ENCODE assay signal across 8 mouse cellular contexts in genomic region chr14:78307286-78308237, GRCm38 (mm10). TPM values are rescaled to one million over a fixed set of nuclear protein-coding genes. Genes with fewer than 3 reads are reported as not detected.
DNase-seq lines count a peak whose midpoint lies in the region; ATAC-seq and TF ChIP-seq lines count a peak whose summit lies in the region.

Gene Tnfsf11 (minus strand): TSS chr14:78308043.

- no peak for TF ChIP-seq POLR2A in ES-Bruce4 (IDR thresholded peaks at IDR 0.05; ENCODE audit: insufficient read depth, low read length)
- peak; percentile 44; the same call in 1 of the 2 replicates for TF ChIP-seq POLR2A in embryonic fibroblast, embryonic 13.5 days (IDR thresholded peaks at IDR 0.05; ENCODE audit: low read depth, low read length)

- peak; percentile 57 for ATAC-seq in heart, embryonic 12.5 days (ENCODE audit: insufficient number of reproducible peaks, low FRiP score)
- no peak for ATAC-seq in intestine, embryonic 16.5 days
- peak; percentile 61 for ATAC-seq in neural tube, embryonic 12.5 days (ENCODE audit: low FRiP score, low read depth)

- peak within 1 kb of the TSS; percentile 89 for H3K4me2 ChIP-seq in heart, embryonic 12.5 days
- peak within 1 kb of the TSS; percentile 82 for H3K4me2 ChIP-seq in intestine, embryonic 16.5 days (ENCODE audit: low read depth, low read length)
- H3K4me2 ChIP-seq in neural tube, embryonic 12.5 days (replicated peaks): peak within 1 kb of the TSS; percentile 93

- DNase-seq in heart, adult 8-10 months (ENCODE audit: low spot score): no peak
- DNase-seq in right cerebral cortex, postnatal 14 days: no peak
- no peak for DNase-seq in right cerebral cortex, postnatal 36 days (ENCODE audit: low spot score in 2 of 2)

- TF ChIP-seq CTCF in ES-Bruce4 (IDR thresholded peaks at IDR 0.05; ENCODE audit: low read depth, low read length): no peak
- TF ChIP-seq CTCF in embryonic fibroblast, embryonic 13.5 days (IDR thresholded peaks at IDR 0.05; ENCODE audit: borderline replicate concordance, insufficient read depth, low read length): no peak

- H3K9me3 ChIP-seq in heart, embryonic 12.5 days (replicated peaks): no peaks in the 10 kb centered on the region
- H3K9me3 ChIP-seq in ES-Bruce4 (replicated peaks; ENCODE audit: control insufficient read depth, insufficient read depth, low read length, poor library complexity, severe bottlenecking): no peaks in the 10 kb centered on the region
- no peaks in the 10 kb centered on the region for H3K9me3 ChIP-seq in intestine, embryonic 16.5 days (ENCODE audit: control insufficient read depth, low read length)
- no peaks in the 10 kb centered on the region for H3K9me3 ChIP-seq in neural tube, embryonic 12.5 days

- TF ChIP-seq EP300 in ES-Bruce4 (IDR thresholded peaks at IDR 0.05; ENCODE audit: insufficient read depth, low read depth, low read length): no peak

- peaks cover 11% of the 10 kb centered on the region for H3K4me1 ChIP-seq in heart, embryonic 12.5 days (replicated peaks)
- no peaks in the 10 kb centered on the region for H3K4me1 ChIP-seq in ES-Bruce4 (ENCODE audit: control insufficient read depth, insufficient read depth, low read length)
- H3K4me1 ChIP-seq in embryonic fibroblast, embryonic 13.5 days (ENCODE audit: control insufficient read depth, insufficient read depth, low read length): peaks cover 3% of the 10 kb centered on the region; the same call in 1 of the 2 replicates
- 0 out of 2 replicates have a peak, but pooled peaks cover 2% of the 10 kb centered on the region for H3K4me1 ChIP-seq in intestine, embryonic 16.5 days (ENCODE audit: control insufficient read depth, insufficient read depth, low read length)
- peaks cover 6% of the 10 kb centered on the region for H3K4me1 ChIP-seq in neural tube, embryonic 12.5 days

- H3K36me3 ChIP-seq in heart, embryonic 12.5 days: no peaks in the 10 kb centered on the region
- H3K36me3 ChIP-seq in ES-Bruce4 (ENCODE audit: control insufficient read depth, insufficient read depth, low read length, poor library complexity, severe bottlenecking): no peaks in the 10 kb centered on the region
- H3K36me3 ChIP-seq in intestine, embryonic 16.5 days (ENCODE audit: control insufficient read depth, insufficient read depth, low read length): no peaks in the 10 kb centered on the region
- no peaks in the 10 kb centered on the region for H3K36me3 ChIP-seq in neural tube, embryonic 12.5 days

- no peak within 1 kb of the TSS for H3K27ac ChIP-seq in heart, embryonic 12.5 days (ENCODE audit: poor library complexity, severe bottlenecking)
- no peak within 1 kb of the TSS for H3K27ac ChIP-seq in ES-Bruce4 (ENCODE audit: insufficient read depth, low read length)
- H3K27ac ChIP-seq in embryonic fibroblast, embryonic 13.5 days (ENCODE audit: insufficient read depth, low read length): no peak within 1 kb of the TSS
- no peak within 1 kb of the TSS for H3K27ac ChIP-seq in intestine, embryonic 16.5 days (ENCODE audit: low read length)
- no peak within 1 kb of the TSS for H3K27ac ChIP-seq in neural tube, embryonic 12.5 days

- peaks cover 34% of the 10 kb centered on the region for H3K27me3 ChIP-seq in heart, embryonic 12.5 days (replicated peaks)
- H3K27me3 ChIP-seq in ES-Bruce4 (ENCODE audit: control insufficient read depth, insufficient read depth, low read length, poor library complexity, severe bottlenecking): peaks cover 3% of the 10 kb centered on the region; the same call in 1 of the 2 replicates
- peaks cover 14% of the 10 kb centered on the region for H3K27me3 ChIP-seq in intestine, embryonic 16.5 days (replicated peaks; ENCODE audit: control insufficient read depth, insufficient read depth, low read length)
- H3K27me3 ChIP-seq in neural tube, embryonic 12.5 days (replicated peaks): peaks cover 32% of the 10 kb centered on the region

- 1% methylated on average over 51 of the region's 51 CpGs for WGBS in heart, embryonic 12.5 days
- 1% methylated on average over 50 of the region's 51 CpGs for WGBS in intestine, embryonic 16.5 days
- WGBS in neural tube, embryonic 12.5 days: 1% methylated on average over 50 of the region's 51 CpGs

- H3K9ac ChIP-seq in heart, embryonic 12.5 days: peak within 1 kb of the TSS; percentile 33; the same call in 1 of the 2 replicates
- H3K9ac ChIP-seq in ES-Bruce4 (ENCODE audit: low read depth, poor library complexity, severe bottlenecking): peak within 1 kb of the TSS; percentile 57
- peak within 1 kb of the TSS; percentile 36; the same call in 1 of the 2 replicates for H3K9ac ChIP-seq in intestine, embryonic 16.5 days (ENCODE audit: low read depth, low read length)
- H3K9ac ChIP-seq in neural tube, embryonic 12.5 days: peak within 1 kb of the TSS; percentile 51

- H3K4me3 ChIP-seq in heart, embryonic 12.5 days: peak within 1 kb of the TSS; percentile 52
- H3K4me3 ChIP-seq in ES-Bruce4 (ENCODE audit: low read depth, low read length): peak within 1 kb of the TSS; percentile 69
- H3K4me3 ChIP-seq in embryonic fibroblast, embryonic 13.5 days (ENCODE audit: insufficient read depth, low read length): peak within 1 kb of the TSS; percentile 59
- peak within 1 kb of the TSS; percentile 50 for H3K4me3 ChIP-seq in intestine, embryonic 16.5 days (ENCODE audit: low read length)
- peak within 1 kb of the TSS; percentile 44 for H3K4me3 ChIP-seq in neural tube, embryonic 12.5 days

RNA-seq across cellular contexts. Expression of gene Tnfsf11, which starts in this region (rescaled TPM):
- 0.10 and 0.44 TPM in 2 replicates for polyA plus RNA-seq in heart, embryonic 12.5 days (2016; fragmentation: Nextera tagmentation; extraction: Ambion mirVana)
- total RNA-seq in heart, adult 8-10 months (2022): not detected
- 0.36 and 0.40 TPM in 2 replicates for polyA plus RNA-seq in ES-Bruce4 (2011; ENCODE audit: insufficient read depth, insufficient read length, low read depth, missing spikeins)
- polyA plus RNA-seq in embryonic fibroblast, embryonic 13.5 days (2011; ENCODE audit: insufficient read length, low read depth, missing spikeins): 7.5 and 7.7 TPM in 2 replicates
- polyA plus RNA-seq in intestine, embryonic 16.5 days (2015; fragmentation: Nextera tagmentation; extraction: Ambion mirVana): 0.33 and 0.47 TPM in 2 replicates
- polyA plus RNA-seq in neural tube, embryonic 12.5 days (2016; fragmentation: Nextera tagmentation; extraction: Ambion mirVana): not detected in 2 replicates

Comparison
In these comparisons a context has a peak if more than half of its experiments do, and no peak if none do; other contexts are left out.
1. Peak in ATAC-seq, H3K4me3 ChIP-seq, H3K9ac ChIP-seq and H3K4me2 ChIP-seq in heart, embryonic 12.5 days; RNA of the gene not detected or under 1 TPM.
2. Peak in ATAC-seq, H3K4me3 ChIP-seq, H3K9ac ChIP-seq and H3K4me2 ChIP-seq in neural tube, embryonic 12.5 days; RNA of the gene not detected or under 1 TPM.